Mouse (Mus musculus) embryo, embryonic 9.5 days (tissue): ENCODE data around the gene Apol9a.
A peak's percentile ranks its signal among the peaks of the same experiment; 100 is the strongest.
"Not testable (repeated sequence)": the region's sequence is repeated elsewhere in the genome, so short reads cannot be mapped to it uniquely, and the experiment has no call there.

Experiments
- DNase-seq: peaks from one replicate; pipeline ENCODE4 v3.0.0-alpha.2; 2017; ENCODE audit errors: extremely low spot score

Gene Apol9a

GRCm38 (mm10) chr15:77411035-77411434, at the start of gene Apol9a:
TSS of gene Apol9a (minus strand) at chr15:77411135.
- DNase-seq = not testable (repeated sequence)

- peak; percentile 1 for DNase-seq
Observed at GRCm38 (mm10) chr15:77449927-77450326, 39.0 kb upstream of the Apol9a start.

GRCm38 (mm10) chr15:77447392-77447791, 36.5 kb upstream of the Apol9a start, which contains the start of gene Apol7b:
TSS of gene Apol7b (minus strand) at chr15:77447492.
- DNase-seq = not testable (repeated sequence)

- not testable (repeated sequence) for DNase-seq
Observed at GRCm38 (mm10) chr15:77445668-77446067, 34.7 kb upstream of the Apol9a start.

GRCm38 (mm10) chr15:77444746-77445145, 33.8 kb upstream of the Apol9a start:
- not testable (repeated sequence) for DNase-seq

- DNase-seq = not testable (repeated sequence)
Observed at GRCm38 (mm10) chr15:77428690-77429448, 17.9 kb upstream of the Apol9a start.

GRCm38 (mm10) chr15:77422925-77423324, 12.0 kb upstream of the Apol9a start:
- DNase-seq = not testable (repeated sequence)

- DNase-seq = not testable (repeated sequence)
Observed at GRCm38 (mm10) chr15:77419657-77420056, 8.7 kb upstream of the Apol9a start.

GRCm38 (mm10) chr15:77416655-77417333, 5.9 kb upstream of the Apol9a start:
- DNase-seq = not testable (repeated sequence)

- DNase-seq = not testable (repeated sequence)
Observed at GRCm38 (mm10) chr15:77415653-77416052, 4.7 kb upstream of the Apol9a start.

- not testable (repeated sequence) for DNase-seq
Observed at GRCm38 (mm10) chr15:77412695-77413094, 1.8 kb upstream of the Apol9a start.

GRCm38 (mm10) chr15:77406370-77406769, 4.6 kb downstream of the Apol9a start:
- DNase-seq = not testable (repeated sequence)

- DNase-seq = peak; percentile 20
Observed at GRCm38 (mm10) chr15:77399027-77399426, 11.9 kb downstream of the Apol9a start, which contains the start of gene Apol7a. TSS of gene Apol7a (minus strand) at chr15:77399110.

- not testable (repeated sequence) for DNase-seq
Observed at GRCm38 (mm10) chr15:77397450-77398132, 13.3 kb downstream of the Apol9a start.

- not testable (repeated sequence) for DNase-seq
Observed at GRCm38 (mm10) chr15:77393832-77394231, 17.1 kb downstream of the Apol9a start.

GRCm38 (mm10) chr15:77387462-77387861, 23.5 kb downstream of the Apol9a start:
- no peak for DNase-seq

GRCm38 (mm10) chr15:77384340-77385030, 26.4 kb downstream of the Apol9a start:
- no peak for DNase-seq

- no peak for DNase-seq
Observed at GRCm38 (mm10) chr15:77382880-77383279, 28.1 kb downstream of the Apol9a start.

- no peak for DNase-seq
Observed at GRCm38 (mm10) chr15:77382271-77382850, 28.6 kb downstream of the Apol9a start.

GRCm38 (mm10) chr15:77381481-77381880, 29.5 kb downstream of the Apol9a start:
- no peak for DNase-seq

- DNase-seq = no peak
Observed at GRCm38 (mm10) chr15:77379921-77380320, 31.0 kb downstream of the Apol9a start.
